Mouse (Mus musculus): Measurements from ENCODE around the gene Fam171a2. TPM values are rescaled to one million over a fixed set of nuclear protein-coding genes. Genes with fewer than 3 reads are reported as not detected.

The Fam171a2 gene
- total and polyA plus RNA-seq, 2 experiments from 2014 or later: 1.7 to 40.8 TPM

DNA sequence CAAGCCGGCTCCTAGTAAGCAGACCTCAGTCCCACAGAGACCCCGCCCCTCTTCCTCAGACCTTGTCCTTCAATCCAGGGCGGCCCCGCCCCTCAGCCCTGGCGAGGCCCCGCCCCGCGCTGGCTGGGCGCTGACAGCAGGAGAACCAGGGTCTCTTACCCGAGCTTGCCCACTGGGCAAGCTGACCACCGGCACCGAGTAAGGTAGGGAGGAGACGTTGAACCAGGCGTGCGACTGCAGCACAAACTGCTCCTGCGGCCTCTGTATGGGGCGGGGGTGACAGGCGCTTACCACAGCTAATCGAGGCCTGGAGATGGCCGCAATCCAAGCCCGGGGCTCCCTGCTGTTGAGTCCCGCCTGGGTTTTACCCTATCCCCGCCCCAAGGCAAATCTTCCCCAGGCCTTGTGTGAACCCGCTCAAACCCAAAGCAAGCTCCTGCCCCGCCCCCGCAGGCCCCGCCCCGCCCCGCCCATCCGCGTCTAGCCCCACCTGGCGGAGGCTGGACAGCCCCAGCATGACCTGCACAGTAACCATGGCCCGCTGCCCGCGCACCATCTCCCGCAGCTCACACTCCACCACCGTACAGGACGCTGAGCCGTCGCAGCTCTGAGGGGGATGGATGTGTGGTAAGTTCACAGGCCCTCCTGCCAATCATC, 8.4 kb upstream of the Fam171a2 start:
- Histone ChIP-seq H3K9me3 (replicated peaks; ENCODE audit: control insufficient read depth, low read length) (no peaks in the 10 kb centered on the region), H3K9ac (replicated peaks; ENCODE audit: low read depth, low read length) (peak overlapping the region; percentile 56; the same call in 1 of the 2 replicates), H3K27ac (ENCODE audit: low read depth) (no peak overlapping the region), H3K4me2 (ENCODE audit: low read depth, low read length) (peak overlapping the region; percentile 92), H3K4me1 (ENCODE audit: control insufficient read depth, insufficient read depth) (peaks cover 7% of the 10 kb centered on the region; the same call in 1 of the 2 replicates), H3K36me3 (replicated peaks; ENCODE audit: control insufficient read depth, insufficient read depth, low read length) (no peaks in the 10 kb centered on the region), H3K27me3 (ENCODE audit: control insufficient read depth, insufficient read depth, low read length) (no peaks in the 10 kb centered on the region), H3K4me3 (ENCODE audit: low read depth, low read length) (peak overlapping the region; percentile 54)
- peak; percentile 89 for ATAC-seq (ENCODE audit: insufficient read depth, low read depth)
- peak; percentile 68 for DNase-seq (ENCODE audit: low spot score)
- TF ChIP-seq CTCF (IDR thresholded peaks at IDR 0.05; ENCODE audit: low read depth) (peak; percentile 47), EP300 (IDR thresholded peaks at IDR 0.05; ENCODE audit: low read depth) (no peak)
- WGBS: under 1% methylated on average over 40 of the region's 40 CpGs

DNA sequence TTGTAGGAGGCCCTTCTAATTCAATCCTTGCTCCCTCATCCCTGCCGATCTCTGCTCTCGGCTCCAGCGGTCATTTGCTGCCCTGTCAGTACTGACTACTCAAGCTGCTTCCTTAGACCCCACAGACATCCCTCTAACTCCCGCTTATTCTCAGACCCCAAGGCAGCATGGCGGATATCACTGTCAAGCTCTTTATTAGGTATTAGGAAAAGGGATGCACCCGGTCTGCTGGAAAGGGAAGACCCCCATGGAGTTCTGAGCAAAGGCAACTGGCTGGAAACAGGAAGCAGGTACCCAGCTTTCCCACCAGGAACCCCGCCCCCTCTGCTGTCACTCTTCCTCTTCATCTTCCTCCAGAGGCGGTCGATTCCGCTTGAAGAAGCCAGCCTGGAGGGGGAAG, 5.6 kb upstream of the Fam171a2 start:
- TF ChIP-seq CTCF (IDR thresholded peaks at IDR 0.05; ENCODE audit: low read depth) (no peak), EP300 (IDR thresholded peaks at IDR 0.05; ENCODE audit: low read depth) (no peak)
- Histone ChIP-seq H3K4me3 (ENCODE audit: low read depth, low read length) (no peak overlapping the region), H3K4me2 (ENCODE audit: low read depth, low read length) (no peak overlapping the region), H3K36me3 (replicated peaks; ENCODE audit: control insufficient read depth, insufficient read depth, low read length) (no peaks in the 10 kb centered on the region), H3K9me3 (replicated peaks; ENCODE audit: control insufficient read depth, low read length) (no peaks in the 10 kb centered on the region), H3K4me1 (ENCODE audit: control insufficient read depth, insufficient read depth) (peaks cover 13% of the 10 kb centered on the region), H3K27ac (ENCODE audit: low read depth) (no peak overlapping the region), H3K27me3 (ENCODE audit: control insufficient read depth, insufficient read depth, low read length) (0 out of 2 replicates have a peak, but pooled peaks cover 6% of the 10 kb centered on the region), H3K9ac (replicated peaks; ENCODE audit: low read depth, low read length) (no peak overlapping the region)
- WGBS: 34% methylated on average over 10 of the region's 10 CpGs
- ATAC-seq (ENCODE audit: insufficient read depth, low read depth) (no peak), DNase-seq (ENCODE audit: low spot score) (no peak)

DNA sequence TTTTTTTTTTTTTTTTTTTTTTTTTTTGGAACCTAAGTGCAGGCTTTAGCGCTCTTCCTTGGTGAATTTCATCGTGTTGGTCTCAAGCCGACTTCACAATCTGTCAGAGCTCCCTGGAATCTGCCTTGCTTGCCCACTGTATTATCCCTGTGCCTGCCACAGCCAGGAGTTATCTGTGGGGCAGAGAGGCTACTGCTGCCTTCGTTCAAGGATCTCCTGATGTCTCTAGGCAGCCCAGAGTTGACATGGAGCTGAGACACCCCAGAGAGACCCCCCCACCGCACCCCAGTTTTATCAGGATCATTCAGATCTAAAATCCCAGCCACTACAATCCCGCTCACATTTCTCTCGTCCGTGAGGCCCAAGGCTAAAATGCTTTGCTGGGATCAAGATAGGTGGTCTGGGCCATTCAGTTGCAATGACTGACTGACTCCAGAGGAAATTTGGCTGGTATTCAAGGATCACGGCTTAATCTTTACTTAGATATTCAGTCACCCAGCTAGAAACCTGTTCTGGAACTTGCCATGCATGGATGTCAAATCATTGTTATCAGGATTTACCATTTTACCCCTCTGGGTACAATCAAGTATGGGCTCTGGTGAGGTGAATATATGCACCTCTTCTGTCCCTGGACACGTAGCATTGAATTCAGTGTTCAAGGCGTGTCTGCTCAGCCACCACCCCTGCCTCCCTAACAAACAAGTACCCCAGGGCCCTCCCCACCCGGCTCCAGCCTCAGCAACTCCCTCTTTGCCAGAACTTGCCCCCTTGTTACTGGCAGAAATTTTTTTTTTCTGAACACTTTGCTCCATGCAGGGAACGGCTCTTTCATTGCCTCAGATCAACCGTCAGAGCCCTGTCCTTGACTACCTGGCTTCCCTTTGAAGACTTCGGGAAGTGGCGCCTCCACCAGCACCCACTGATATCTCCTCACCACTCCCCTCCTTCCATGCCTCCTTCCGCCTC, 1.8 kb upstream of the Fam171a2 start:
- DNase-seq (ENCODE audit: low spot score) (no peak), ATAC-seq (ENCODE audit: insufficient read depth, low read depth) (no peak)
- Histone ChIP-seq H3K9me3 (replicated peaks; ENCODE audit: control insufficient read depth, low read length) (no peaks in the 10 kb centered on the region), H3K4me3 (ENCODE audit: low read depth, low read length) (no peak overlapping the region), H3K9ac (replicated peaks; ENCODE audit: low read depth, low read length) (no peak overlapping the region), H3K27me3 (ENCODE audit: control insufficient read depth, insufficient read depth, low read length) (0 out of 2 replicates have a peak, but pooled peaks cover 7% of the 10 kb centered on the region), H3K4me1 (ENCODE audit: control insufficient read depth, insufficient read depth) (peaks cover 34% of the 10 kb centered on the region), H3K27ac (ENCODE audit: low read depth) (no peak overlapping the region), H3K36me3 (replicated peaks; ENCODE audit: control insufficient read depth, insufficient read depth, low read length) (no peaks in the 10 kb centered on the region), H3K4me2 (ENCODE audit: low read depth, low read length) (no peak overlapping the region)
- TF ChIP-seq EP300 (IDR thresholded peaks at IDR 0.05; ENCODE audit: low read depth) (no peak), CTCF (IDR thresholded peaks at IDR 0.05; ENCODE audit: low read depth) (no peak)
- 47% methylated on average over 17 of the region's 17 CpGs for WGBS

DNA sequence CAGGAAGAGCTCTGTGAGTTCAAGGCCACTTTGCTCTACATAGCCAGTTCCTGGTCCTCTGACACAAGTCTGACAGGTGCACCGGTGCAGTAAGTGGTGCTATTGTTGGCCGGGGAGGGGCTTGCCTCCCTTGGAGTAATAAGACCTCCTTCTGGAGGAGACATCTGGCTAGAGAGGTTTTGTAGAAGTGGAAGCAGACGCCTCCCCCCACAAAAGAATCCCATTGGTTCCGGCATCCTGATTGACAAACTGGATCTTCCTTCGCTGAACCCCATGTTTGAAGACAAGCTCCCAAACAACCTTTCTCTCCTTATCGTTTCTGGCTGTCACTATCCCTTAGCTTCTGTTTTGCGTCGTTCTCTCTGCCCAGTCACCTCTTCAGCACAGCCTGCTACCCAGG, 845 bp upstream of the Fam171a2 start:
- Histone ChIP-seq H3K9me3 (replicated peaks; ENCODE audit: control insufficient read depth, low read length) (no peaks in the 10 kb centered on the region), H3K27me3 (ENCODE audit: control insufficient read depth, insufficient read depth, low read length) (0 out of 2 replicates have a peak, but pooled peaks cover 7% of the 10 kb centered on the region), H3K9ac (replicated peaks; ENCODE audit: low read depth, low read length) (no peak overlapping the region), H3K4me2 (ENCODE audit: low read depth, low read length) (no peak overlapping the region; the same call in 1 of the 2 replicates), H3K27ac (ENCODE audit: low read depth) (no peak overlapping the region), H3K36me3 (replicated peaks; ENCODE audit: control insufficient read depth, insufficient read depth, low read length) (no peaks in the 10 kb centered on the region), H3K4me3 (ENCODE audit: low read depth, low read length) (no peak overlapping the region), H3K4me1 (ENCODE audit: control insufficient read depth, insufficient read depth) (peaks cover 40% of the 10 kb centered on the region)
- ATAC-seq (ENCODE audit: insufficient read depth, low read depth): no peak
- 18% methylated on average over 8 of the region's 8 CpGs for WGBS
- no peak for DNase-seq (ENCODE audit: low spot score)
- TF ChIP-seq EP300 (IDR thresholded peaks at IDR 0.05; ENCODE audit: low read depth): no peak
- no peak for TF ChIP-seq CTCF (IDR thresholded peaks at IDR 0.05; ENCODE audit: low read depth)

DNA sequence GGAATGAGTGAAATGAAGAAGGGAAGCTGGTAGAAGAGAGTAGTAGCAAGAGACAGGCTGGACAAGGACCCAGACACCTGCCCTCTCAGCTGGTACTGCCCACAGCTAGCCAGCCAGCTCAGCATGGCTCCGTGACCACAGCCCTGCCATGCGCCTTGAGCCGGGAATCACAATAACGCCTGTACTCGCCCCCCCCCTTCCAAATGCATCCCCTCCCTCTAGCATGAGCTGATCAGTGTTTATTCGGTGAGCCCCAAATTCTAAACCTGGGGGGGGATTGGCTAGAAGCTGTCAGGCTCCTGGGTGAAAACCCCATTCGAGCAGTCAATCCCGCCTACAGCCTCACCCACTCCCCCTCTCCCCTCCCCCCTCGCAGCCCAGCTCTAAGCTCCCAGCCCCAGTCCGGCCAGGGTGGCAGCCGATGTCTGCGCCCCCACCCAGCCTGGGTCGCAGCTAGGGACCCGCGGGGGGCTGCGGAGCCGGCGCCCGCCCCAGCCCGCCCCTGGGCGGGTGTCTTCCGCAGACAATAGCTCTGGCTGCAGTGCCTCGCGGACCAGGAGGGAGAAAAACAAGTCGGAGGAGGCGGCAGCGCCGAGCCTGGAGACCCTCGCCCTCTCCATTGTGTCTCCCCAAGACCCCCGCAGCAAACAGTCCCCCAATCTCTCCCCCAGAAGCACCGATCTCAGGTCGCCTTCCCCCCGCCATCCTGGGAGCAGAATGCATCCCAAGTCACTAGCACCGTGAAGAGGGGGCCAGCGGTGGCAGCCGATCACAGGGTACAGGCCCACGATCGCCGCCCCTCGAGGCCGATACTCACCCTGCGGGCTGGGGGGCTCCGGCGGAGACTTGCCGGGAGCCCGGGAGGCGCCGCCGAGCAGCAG, 661 bp downstream of the Fam171a2 start:
- 1% methylated on average over 46 of the region's 49 CpGs for WGBS
- Histone ChIP-seq H3K4me3 (ENCODE audit: low read depth, low read length) (peak overlapping the region; percentile 80), H3K4me1 (ENCODE audit: control insufficient read depth, insufficient read depth) (peaks cover 40% of the 10 kb centered on the region), H3K27me3 (ENCODE audit: control insufficient read depth, insufficient read depth, low read length) (0 out of 2 replicates have a peak, but pooled peaks cover 7% of the 10 kb centered on the region), H3K9ac (replicated peaks; ENCODE audit: low read depth, low read length) (peak overlapping the region; percentile 77), H3K36me3 (replicated peaks; ENCODE audit: control insufficient read depth, insufficient read depth, low read length) (peaks cover 4% of the 10 kb centered on the region; the same call in 1 of the 2 replicates), H3K27ac (ENCODE audit: low read depth) (peak overlapping the region; percentile 84), H3K4me2 (ENCODE audit: low read depth, low read length) (peak overlapping the region; percentile 91), H3K9me3 (replicated peaks; ENCODE audit: control insufficient read depth, low read length) (no peaks in the 10 kb centered on the region)
- ATAC-seq (ENCODE audit: insufficient read depth, low read depth): peak; percentile 19; the same call in 1 of the 2 replicates
- no peak for DNase-seq (ENCODE audit: low spot score)
- TF ChIP-seq EP300 (IDR thresholded peaks at IDR 0.05; ENCODE audit: low read depth) (no peak), CTCF (IDR thresholded peaks at IDR 0.05; ENCODE audit: low read depth) (no peak)
